Mouse (Mus musculus) hindbrain, embryonic 13.5 days (tissue): ENCODE results near the gene Ccdc62. TPM values are rescaled to one million over a fixed set of nuclear protein-coding genes. Genes with fewer than 3 reads are reported as not detected.

Experiments used
- ATAC-seq: fragments of 200-750 bp; cut with Nextera tagmentation; 2 replicates; pipeline ENCODE4 v1.8.0; 2017; ENCODE audit warnings: moderate TSS enrichment; ENCODE audit not compliant: low FRiP score
- H3K27ac ChIP-seq: fragments of 300-500 bp; sonication (generic); 2 replicates; pipeline ENCODE4 v1.5.1; 2015; ENCODE audit warnings: inconsistent platforms, mild to moderate bottlenecking, moderate library complexity
- H3K27me3 ChIP-seq: fragments of 300-500 bp; sonication (generic); 2 replicates; pipeline ENCODE4 v1.6.1; 2015; ENCODE audit warnings: mild to moderate bottlenecking, inconsistent platforms
- H3K36me3 ChIP-seq: fragments of 300-500 bp; sonication (generic); 2 replicates; pipeline ENCODE4 v1.6.1; 2015; ENCODE audit warnings: mild to moderate bottlenecking, inconsistent platforms
- H3K4me1 ChIP-seq: fragments of 300-500 bp; sonication (generic); replicated peaks from 2 replicates; pipeline ENCODE4 v1.6.1; 2015; ENCODE audit warnings: inconsistent platforms
- H3K4me2 ChIP-seq: fragments of 300-500 bp; sonication (generic); 2 replicates; pipeline ENCODE4 v1.6.1; 2015; ENCODE audit warnings: inconsistent platforms, mild to moderate bottlenecking, moderate library complexity
- H3K4me3 ChIP-seq: fragments of 300-500 bp; sonication (generic); 2 replicates; pipeline ENCODE4 v1.5.1; 2015; ENCODE audit warnings: mild to moderate bottlenecking, inconsistent platforms
- H3K9ac ChIP-seq: fragments of 300-500 bp; sonication (generic); 2 replicates; pipeline ENCODE4 v1.6.1; 2015; ENCODE audit warnings: mild to moderate bottlenecking, inconsistent platforms
- H3K9me3 ChIP-seq: fragments of 300-500 bp; sonication (generic); 2 replicates; pipeline ENCODE4 v1.6.1; 2016; ENCODE audit warnings: inconsistent platforms
- WGBS: fragments of 180-500 bp; shearing (Covaris S2); methylation state at CpG from one replicate; pipeline ENCODE4 v1.1.7; 2015; 5-methylcytosine and 5-hydroxymethylcytosine counted together
- polyA plus RNA-seq: library from polyadenylated mRNA; unstranded; fragments of >200 nt; fragmentation: Nextera tagmentation; extraction: Ambion mirVana; gene quantifications from 2 replicates; pipeline ENCODE4 v1.2.1, GENCODE M21; 2015

The Ccdc62 gene
- 6.2 and 7.8 TPM in 2 replicates for polyA plus RNA-seq

GRCm38 (mm10) chr5:123930508-123930989 lies at the start of gene Ccdc62:
Gene Ccdc62 (plus strand): TSS chr5:123930679.
- H3K27me3 ChIP-seq = 0 out of 2 replicates have a peak, but pooled peaks cover 8% of the 10 kb centered on the region
- H3K4me1 ChIP-seq = peaks cover 4% of the 10 kb centered on the region
- H3K27ac ChIP-seq = peak within 1 kb of the TSS; percentile 92
- H3K9ac ChIP-seq = peak within 1 kb of the TSS; percentile 92
- H3K9me3 ChIP-seq = no peaks in the 10 kb centered on the region
- H3K36me3 ChIP-seq = peaks cover 34% of the 10 kb centered on the region
- peak; percentile 98 for ATAC-seq
- H3K4me3 ChIP-seq = peak within 1 kb of the TSS; percentile 69
- peak within 1 kb of the TSS; percentile 69 for H3K4me2 ChIP-seq
- WGBS = under 1% methylated on average over 56 of the region's 56 CpGs

- Histone ChIP-seq H3K9ac (no peak overlapping the region), H3K4me2 (no peak overlapping the region), H3K27me3 (no peaks in the 10 kb centered on the region), H3K4me3 (no peak overlapping the region), H3K9me3 (no peaks in the 10 kb centered on the region), H3K27ac (no peak overlapping the region), H3K36me3 (no peaks in the 10 kb centered on the region), H3K4me1 (peaks cover 8% of the 10 kb centered on the region; the same call in 1 of the 2 replicates)
- ATAC-seq = no peak
- WGBS = 83% methylated on average over 14 of the region's 14 CpGs
These were observed 49.7 kb upstream of the Ccdc62 start for GRCm38 (mm10) chr5:123880778-123881177.

- H3K27ac ChIP-seq = no peak overlapping the region
- no peak overlapping the region for H3K4me3 ChIP-seq
- H3K27me3 ChIP-seq = no peaks in the 10 kb centered on the region
- no peaks in the 10 kb centered on the region for H3K9me3 ChIP-seq
- H3K36me3 ChIP-seq = no peaks in the 10 kb centered on the region
- no peak for ATAC-seq
- WGBS = 82% methylated on average over 7 of the region's 7 CpGs
- peaks cover 8% of the 10 kb centered on the region; the same call in 1 of the 2 replicates for H3K4me1 ChIP-seq
- no peak overlapping the region for H3K4me2 ChIP-seq
- no peak overlapping the region for H3K9ac ChIP-seq
These were observed 46.6 kb upstream of the Ccdc62 start for GRCm38 (mm10) chr5:123883891-123884290.

DNA sequence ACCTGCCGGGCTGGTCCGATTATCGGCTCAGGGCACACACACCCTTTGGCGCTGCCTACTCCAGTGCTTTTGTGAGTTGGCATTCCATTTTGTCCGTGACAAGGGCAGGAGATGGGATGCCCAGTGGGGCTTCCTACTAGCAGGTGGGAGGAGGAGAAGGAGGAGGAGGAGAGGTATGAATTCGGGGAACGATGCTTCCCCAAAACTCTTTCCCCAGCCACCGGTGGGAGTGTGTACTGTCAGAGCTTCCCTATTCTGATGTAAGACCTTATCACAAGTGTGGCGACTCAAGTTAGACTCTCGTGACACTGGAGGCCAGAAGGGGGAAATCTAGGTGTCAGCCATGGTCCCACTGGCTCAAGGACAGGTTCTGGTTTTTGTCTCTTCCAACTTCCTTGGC lies 46.1 kb upstream of the Ccdc62 start:
- no peak overlapping the region for H3K9ac ChIP-seq
- H3K4me2 ChIP-seq = no peak overlapping the region
- H3K4me3 ChIP-seq = no peak overlapping the region
- H3K9me3 ChIP-seq = no peaks in the 10 kb centered on the region
- 85% methylated on average over 10 of the region's 10 CpGs for WGBS
- no peaks in the 10 kb centered on the region for H3K36me3 ChIP-seq
- ATAC-seq = no peak
- H3K27me3 ChIP-seq = no peaks in the 10 kb centered on the region
- H3K27ac ChIP-seq = no peak overlapping the region
- H3K4me1 ChIP-seq = peaks cover 8% of the 10 kb centered on the region; the same call in 1 of the 2 replicates

DNA sequence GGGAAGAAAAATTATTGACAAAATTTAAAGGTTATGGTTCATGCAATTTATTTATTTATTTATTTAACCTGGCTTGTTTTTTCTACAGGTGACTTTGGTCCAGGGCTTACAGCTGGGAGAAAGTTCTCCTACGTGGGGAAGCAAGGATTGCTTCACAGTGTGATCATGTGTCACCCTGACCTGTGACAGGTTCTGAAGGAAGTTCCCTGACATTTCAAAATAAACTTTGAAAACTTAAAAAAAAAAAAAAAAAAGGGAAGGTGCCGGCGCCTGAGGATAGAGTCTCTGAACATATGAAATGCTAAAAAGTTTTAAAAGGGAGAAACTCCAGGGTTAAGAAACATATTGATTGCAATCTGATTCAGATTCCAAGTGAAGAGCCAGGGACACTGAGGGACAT lies 44.1 kb upstream of the Ccdc62 start:
- no peak for ATAC-seq
- no peak overlapping the region for H3K4me3 ChIP-seq
- no peak overlapping the region for H3K27ac ChIP-seq
- WGBS = 81% methylated on average over 3 of the region's 3 CpGs
- H3K36me3 ChIP-seq = no peaks in the 10 kb centered on the region
- H3K4me1 ChIP-seq = no peaks in the 10 kb centered on the region
- H3K9ac ChIP-seq = no peak overlapping the region
- no peak overlapping the region for H3K4me2 ChIP-seq
- no peaks in the 10 kb centered on the region for H3K27me3 ChIP-seq
- H3K9me3 ChIP-seq = no peaks in the 10 kb centered on the region

GRCm38 (mm10) chr5:123890312-123890711 lies 40.2 kb upstream of the Ccdc62 start:
- Histone ChIP-seq H3K4me2 (no peak overlapping the region), H3K9ac (no peak overlapping the region), H3K4me1 (no peaks in the 10 kb centered on the region), H3K4me3 (no peak overlapping the region), H3K27ac (no peak overlapping the region), H3K27me3 (no peaks in the 10 kb centered on the region), H3K9me3 (no peaks in the 10 kb centered on the region), H3K36me3 (no peaks in the 10 kb centered on the region)
- WGBS = 80% methylated on average over 2 of the region's 2 CpGs
- ATAC-seq = no peak

- H3K9ac ChIP-seq = no peak overlapping the region
- ATAC-seq = no peak
- WGBS = 80% methylated on average over 5 of the region's 5 CpGs
- H3K4me2 ChIP-seq = no peak overlapping the region
- H3K27ac ChIP-seq = no peak overlapping the region
- no peaks in the 10 kb centered on the region for H3K9me3 ChIP-seq
- H3K36me3 ChIP-seq = no peaks in the 10 kb centered on the region
- H3K4me3 ChIP-seq = no peak overlapping the region
- no peaks in the 10 kb centered on the region for H3K4me1 ChIP-seq
- H3K27me3 ChIP-seq = no peaks in the 10 kb centered on the region
These were observed 39.5 kb upstream of the Ccdc62 start for GRCm38 (mm10) chr5:123890987-123891386.

DNA sequence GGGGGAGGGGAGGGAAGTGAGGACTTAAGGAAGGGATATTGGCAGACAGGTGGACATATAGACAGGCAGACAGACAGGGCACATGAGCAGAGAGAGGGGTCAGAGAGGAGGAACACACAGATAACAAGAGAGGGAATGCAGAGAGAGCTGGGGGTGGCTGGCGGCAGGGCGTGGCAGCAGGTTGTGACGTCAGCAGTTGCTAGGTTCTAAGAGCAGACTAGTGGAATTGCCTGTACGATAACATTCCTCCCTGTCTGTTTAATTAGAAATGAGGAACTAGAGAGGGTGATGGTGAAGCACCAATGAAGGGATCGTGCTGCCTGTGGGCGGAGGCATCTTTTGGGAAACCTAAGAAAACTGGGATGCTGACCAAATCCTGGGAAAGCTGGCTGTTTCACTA lies 38.8 kb upstream of the Ccdc62 start:
- Histone ChIP-seq H3K9ac (no peak overlapping the region), H3K4me1 (no peaks in the 10 kb centered on the region), H3K9me3 (no peaks in the 10 kb centered on the region), H3K27me3 (no peaks in the 10 kb centered on the region), H3K36me3 (no peaks in the 10 kb centered on the region), H3K27ac (no peak overlapping the region), H3K4me2 (no peak overlapping the region), H3K4me3 (no peak overlapping the region)
- 60% methylated on average over 6 of the region's 6 CpGs for WGBS
- ATAC-seq = no peak

DNA sequence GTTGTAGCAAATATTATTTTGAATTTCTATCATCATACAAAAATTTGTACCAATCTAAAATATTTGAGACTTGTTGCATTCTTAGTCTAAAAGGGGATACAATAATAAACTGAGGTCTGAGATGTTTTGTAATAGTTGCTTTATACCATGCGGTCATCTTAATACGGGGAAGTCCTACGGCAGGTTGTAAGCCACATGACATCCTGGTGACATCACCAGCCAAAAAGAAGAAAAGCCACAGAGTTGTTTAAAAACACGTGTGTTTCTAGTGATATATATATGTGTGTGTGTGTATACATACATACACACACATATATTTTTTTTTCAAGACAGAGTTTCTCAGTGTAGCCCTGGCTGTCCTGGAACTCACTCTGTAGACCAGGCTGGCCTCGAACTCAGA lies 37.0 kb upstream of the Ccdc62 start:
- Histone ChIP-seq H3K27ac (no peak overlapping the region), H3K4me2 (no peak overlapping the region), H3K4me3 (no peak overlapping the region), H3K4me1 (no peaks in the 10 kb centered on the region), H3K36me3 (no peaks in the 10 kb centered on the region), H3K9me3 (no peaks in the 10 kb centered on the region), H3K9ac (no peak overlapping the region), H3K27me3 (no peaks in the 10 kb centered on the region)
- WGBS = 92% methylated on average over 5 of the region's 5 CpGs
- no peak for ATAC-seq

GRCm38 (mm10) chr5:123896395-123896794 lies 34.1 kb upstream of the Ccdc62 start:
- H3K4me2 ChIP-seq = no peak overlapping the region
- H3K9ac ChIP-seq = no peak overlapping the region
- H3K9me3 ChIP-seq = no peaks in the 10 kb centered on the region
- no peaks in the 10 kb centered on the region for H3K4me1 ChIP-seq
- no peak overlapping the region for H3K27ac ChIP-seq
- no peaks in the 10 kb centered on the region for H3K36me3 ChIP-seq
- no peaks in the 10 kb centered on the region for H3K27me3 ChIP-seq
- WGBS = 88% methylated on average over 11 of the region's 11 CpGs
- H3K4me3 ChIP-seq = no peak overlapping the region
- ATAC-seq = no peak

DNA sequence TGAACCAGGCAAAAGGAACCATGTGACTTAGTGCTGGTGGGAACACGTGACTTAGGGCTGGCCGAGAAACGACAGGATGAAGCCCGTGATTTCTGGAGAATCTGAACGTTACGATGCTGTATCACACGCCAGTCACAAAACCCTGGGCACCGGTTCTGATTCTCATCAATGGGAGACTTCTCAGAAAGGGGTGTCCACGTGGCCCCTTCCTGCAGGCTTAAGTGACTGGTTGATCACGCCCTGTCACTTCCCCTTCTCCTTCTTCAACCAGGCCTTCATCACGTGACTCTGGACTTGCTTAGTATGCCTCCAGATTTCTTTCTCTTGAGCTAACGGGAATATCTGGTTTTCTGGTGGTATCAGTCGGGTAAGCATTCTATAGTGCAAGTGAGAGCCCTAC lies 33.1 kb upstream of the Ccdc62 start:
- Histone ChIP-seq H3K9me3 (no peaks in the 10 kb centered on the region), H3K4me3 (no peak overlapping the region), H3K4me2 (no peak overlapping the region), H3K27me3 (no peaks in the 10 kb centered on the region), H3K27ac (no peak overlapping the region), H3K36me3 (no peaks in the 10 kb centered on the region), H3K9ac (no peak overlapping the region), H3K4me1 (no peaks in the 10 kb centered on the region)
- 85% methylated on average over 13 of the region's 13 CpGs for WGBS
- no peak for ATAC-seq

GRCm38 (mm10) chr5:123904059-123904672 lies 26.3 kb upstream of the Ccdc62 start:
- Histone ChIP-seq H3K27me3 (no peaks in the 10 kb centered on the region), H3K4me1 (peaks cover 20% of the 10 kb centered on the region)
- 74% methylated on average over 11 of the region's 11 CpGs for WGBS

More at GRCm38 (mm10) chr5:123904059-123904672, 26.3 kb upstream of the Ccdc62 start:
- H3K9me3 ChIP-seq = no peaks in the 10 kb centered on the region
- no peak overlapping the region for H3K27ac ChIP-seq
- no peak overlapping the region for H3K9ac ChIP-seq
- no peak overlapping the region for H3K4me2 ChIP-seq
- H3K4me3 ChIP-seq = no peak overlapping the region
- H3K36me3 ChIP-seq = peaks cover 8% of the 10 kb centered on the region
- ATAC-seq = no peak
